Mouse (Mus musculus) heart, embryonic 14.5 days (tissue): ENCODE measurements at regions not wholly inside any gene's neighbourhood (a gene's known extent, or its start where the extent isn't known, plus 50 kb on each side); places are given as distances from the start of the nearest gene placed in this dataset.
A peak's percentile ranks its signal among the peaks of the same experiment; 100 is the strongest.

ENCODE experiments used
- ATAC-seq: fragments of 200-750 bp; cut with Nextera tagmentation; 2 replicates; pipeline ENCODE4 v1.8.0; 2017; ENCODE audit warnings: low read depth, moderate TSS enrichment; ENCODE audit not compliant: insufficient number of reproducible peaks, insufficient read depth, low FRiP score
- H3K27ac ChIP-seq, 2 experiments: fragments of 200-500 bp in 1 of 2; fragments of 300-500 bp in 1 of 2; sonication (generic) in 1 of 2; replicated peaks in 1 of 2; 2 replicates each; pipeline ENCODE4 v1.5.1; 2012 to 2014; ENCODE audit warnings: low read depth in 2 of 2, low read length in 2 of 2, control low read depth in 1 of 2, mild to moderate bottlenecking in 1 of 2, mixed read lengths in 1 of 2; ENCODE audit not compliant: control insufficient read depth in 1 of 2, insufficient read depth in 1 of 2
- H3K27me3 ChIP-seq: fragments of 300-500 bp; sonication (generic); 2 replicates; pipeline ENCODE4 v1.6.1; 2014; ENCODE audit warnings: mild to moderate bottlenecking, low read length, control low read depth; ENCODE audit not compliant: control insufficient read depth, insufficient read depth
- H3K36me3 ChIP-seq: fragments of 300-500 bp; sonication (generic); 2 replicates; pipeline ENCODE4 v1.6.1; 2014; ENCODE audit warnings: mild to moderate bottlenecking, control low read depth, low read length, mixed read lengths; ENCODE audit not compliant: control insufficient read depth, insufficient read depth
- H3K4me1 ChIP-seq, 2 experiments: fragments of 200-500 bp in 1 of 2; fragments of 300-500 bp in 1 of 2; sonication (generic) in 1 of 2; 2 replicates each; pipeline ENCODE4 v1.6.1; 2012 to 2014; ENCODE audit warnings: low read length in 2 of 2, control low read depth in 1 of 2, mixed read lengths in 1 of 2; ENCODE audit not compliant: control insufficient read depth in 2 of 2, insufficient read depth in 2 of 2
- H3K4me2 ChIP-seq: fragments of 300-500 bp; sonication (generic); 2 replicates; pipeline ENCODE4 v1.6.1; 2014; ENCODE audit warnings: mild to moderate bottlenecking, low read length
- H3K4me3 ChIP-seq, 2 experiments: fragments of 200-500 bp in 1 of 2; fragments of 300-500 bp in 1 of 2; sonication (generic) in 1 of 2; 2 replicates each; pipeline ENCODE4 v1.5.1; 2012 to 2014; ENCODE audit warnings: low read length in 2 of 2, mild to moderate bottlenecking in 2 of 2, control low read depth in 1 of 2, low read depth in 1 of 2, moderate library complexity in 1 of 2; ENCODE audit not compliant: control insufficient read depth in 1 of 2, insufficient read depth in 1 of 2
- H3K9ac ChIP-seq: fragments of 300-500 bp; sonication (generic); 2 replicates; pipeline ENCODE4 v1.6.1; 2014; ENCODE audit warnings: mild to moderate bottlenecking, low read length
- H3K9me3 ChIP-seq: fragments of 300-500 bp; sonication (generic); 2 replicates; pipeline ENCODE4 v1.6.1; 2016; ENCODE audit warnings: low read length, control low read depth; ENCODE audit not compliant: control insufficient read depth
- WGBS: fragments of 180-500 bp; shearing (Covaris S2); extraction: QIAGEN DNeasy Blood & Tissue Kit; methylation state at CpG from one replicate; pipeline ENCODE4 v1.1.7; 2014; 5-methylcytosine and 5-hydroxymethylcytosine counted together

GRCm38 (mm10) chr6:94814711-94815110 is 114.8 kb upstream of the Lrig1 start:
- no peak overlapping the region for H3K4me3 ChIP-seq
- no peaks in the 10 kb centered on the region; a peak in 2 of 4 replicates for H3K4me1 ChIP-seq
- no peak overlapping the region for H3K27ac ChIP-seq
- H3K36me3 ChIP-seq, result no peaks in the 10 kb centered on the region
- 68% methylated on average over 3 of the region's 3 CpGs for WGBS
- no peak overlapping the region for H3K4me2 ChIP-seq
- ATAC-seq, result no peak
- H3K9ac ChIP-seq, result no peak overlapping the region
- no peaks in the 10 kb centered on the region; the same call in 1 of the 2 replicates for H3K27me3 ChIP-seq
- no peaks in the 10 kb centered on the region for H3K9me3 ChIP-seq

GRCm38 (mm10) chr6:94813481-94814148 is 113.7 kb upstream of the Lrig1 start:
- Histone ChIP-seq H3K9ac (no peak overlapping the region), H3K27ac (no peak overlapping the region), H3K4me3 (no peak overlapping the region), H3K27me3 (no peaks in the 10 kb centered on the region; the same call in 1 of the 2 replicates), H3K4me2 (no peak overlapping the region), H3K36me3 (no peaks in the 10 kb centered on the region), H3K4me1 (no peaks in the 10 kb centered on the region; a peak in 1 of 4 replicates), H3K9me3 (no peaks in the 10 kb centered on the region)
- 67% methylated on average over 7 of the region's 7 CpGs for WGBS
- ATAC-seq, result no peak

- Histone ChIP-seq H3K27ac (no peak overlapping the region), H3K4me1 (no peaks in the 10 kb centered on the region; a peak in 2 of 4 replicates), H3K27me3 (no peaks in the 10 kb centered on the region), H3K4me2 (no peak overlapping the region), H3K9me3 (no peaks in the 10 kb centered on the region), H3K36me3 (no peaks in the 10 kb centered on the region), H3K4me3 (no peak overlapping the region), H3K9ac (no peak overlapping the region)
- 26% methylated on average over 4 of the region's 4 CpGs for WGBS
- ATAC-seq, result no peak
These were observed 111.9 kb upstream of the Lrig1 start for GRCm38 (mm10) chr6:94811846-94812245.

GRCm38 (mm10) chr6:94807216-94807615 is 107.3 kb upstream of the Lrig1 start:
- H3K9me3 ChIP-seq, result no peaks in the 10 kb centered on the region
- H3K4me2 ChIP-seq, result no peak overlapping the region
- no peak overlapping the region for H3K4me3 ChIP-seq
- H3K36me3 ChIP-seq, result no peaks in the 10 kb centered on the region
- H3K27ac ChIP-seq, result no peak overlapping the region
- no peak overlapping the region for H3K9ac ChIP-seq
- 70% methylated on average over 6 of the region's 6 CpGs for WGBS
- H3K4me1 ChIP-seq, result peaks cover 0 to 4% of the 10 kb centered on the region in 2 experiments; a peak in 3 of 4 replicates
- ATAC-seq, result no peak
- H3K27me3 ChIP-seq, result no peaks in the 10 kb centered on the region

- ATAC-seq, result no peak; the same call in 1 of the 2 replicates
- Histone ChIP-seq H3K4me1 (peaks cover 0 to 4% of the 10 kb centered on the region in 2 experiments; a peak in 2 of 4 replicates), H3K27ac (no peak overlapping the region), H3K4me3 (no peak overlapping the region), H3K9me3 (no peaks in the 10 kb centered on the region), H3K27me3 (no peaks in the 10 kb centered on the region), H3K36me3 (no peaks in the 10 kb centered on the region), H3K4me2 (no peak overlapping the region), H3K9ac (no peak overlapping the region)
- WGBS, result 51% methylated on average over 12 of the region's 12 CpGs
These were observed 106.7 kb upstream of the Lrig1 start for GRCm38 (mm10) chr6:94806481-94807160.

GRCm38 (mm10) chr6:94805685-94806084 is 105.7 kb upstream of the Lrig1 start:
- 49% methylated on average over 6 of the region's 6 CpGs for WGBS
- H3K27ac ChIP-seq, result 0 out of 4 replicates have a peak overlapping the region, but pooled peaks of 1 of the 2 experiments have one; percentile 34
- no peak overlapping the region for H3K9ac ChIP-seq
- no peaks in the 10 kb centered on the region for H3K9me3 ChIP-seq
- no peak overlapping the region for H3K4me3 ChIP-seq
- no peak overlapping the region for H3K4me2 ChIP-seq
- no peak; the same call in 1 of the 2 replicates for ATAC-seq
- no peaks in the 10 kb centered on the region for H3K27me3 ChIP-seq
- no peaks in the 10 kb centered on the region for H3K36me3 ChIP-seq
- peaks cover 0 to 4% of the 10 kb centered on the region in 2 experiments; a peak in 2 of 4 replicates for H3K4me1 ChIP-seq

- H3K9me3 ChIP-seq, result no peaks in the 10 kb centered on the region
- H3K4me3 ChIP-seq, result no peak overlapping the region
- H3K4me1 ChIP-seq, result peaks cover 0 to 4% of the 10 kb centered on the region in 2 experiments; a peak in 2 of 4 replicates
- no peak for ATAC-seq
- H3K27ac ChIP-seq, result no peak overlapping the region
- no peak overlapping the region for H3K9ac ChIP-seq
- no peak overlapping the region for H3K4me2 ChIP-seq
- H3K27me3 ChIP-seq, result no peaks in the 10 kb centered on the region
- no peaks in the 10 kb centered on the region for H3K36me3 ChIP-seq
- 74% methylated on average over 10 of the region's 10 CpGs for WGBS
These were observed 104.4 kb upstream of the Lrig1 start for GRCm38 (mm10) chr6:94804284-94804815.
